Mouse (Mus musculus): ENCODE measurements around the gene Ntsr1. TPM values are rescaled to one million over a fixed set of nuclear protein-coding genes. Genes with fewer than 3 reads are reported as not detected.

Gene Ntsr1
- polyA plus RNA-seq, 1 experiment from 2014 or later = 1.8 TPM

DNA sequence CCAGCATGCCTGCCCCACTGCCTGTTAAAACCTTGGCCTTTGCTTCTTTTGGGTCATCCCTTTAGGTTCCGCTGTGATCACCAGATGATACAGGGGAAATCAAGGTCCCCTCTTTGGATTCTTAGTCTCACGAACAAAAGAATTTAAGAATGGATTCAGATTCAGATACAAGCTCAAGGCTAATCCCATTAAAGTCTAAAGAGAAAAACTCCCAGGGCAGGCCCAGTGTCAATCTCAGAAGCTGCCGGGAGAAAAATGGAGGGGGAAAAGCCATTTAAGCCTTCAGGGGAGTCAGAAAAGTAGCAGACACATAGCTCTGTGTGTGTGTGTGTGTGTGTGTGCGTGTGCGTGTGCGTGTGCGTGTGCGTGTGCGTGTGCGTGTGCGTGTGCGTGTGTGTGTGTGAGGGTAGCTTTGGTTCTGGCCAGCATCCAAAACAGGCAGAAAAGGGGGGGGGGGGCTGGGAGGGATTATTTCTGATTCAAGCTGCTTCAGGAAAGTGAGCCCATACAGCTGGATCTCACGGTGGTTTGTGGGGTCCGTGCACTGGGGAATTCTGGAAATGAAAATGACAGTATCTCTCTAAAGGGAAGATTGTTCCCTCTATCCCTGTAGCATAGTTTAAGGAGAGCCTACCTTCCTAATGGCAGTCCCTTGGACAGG, 8.8 kb downstream of the Ntsr1 start:
- 79% methylated on average over 14 of the region's 14 CpGs for WGBS
- Histone ChIP-seq H3K9me3 (no peaks in the 10 kb centered on the region), H3K36me3 (no peaks in the 10 kb centered on the region), H3K27me3 (replicated peaks) (peaks cover 8% of the 10 kb centered on the region), H3K4me1 (peaks cover 22% of the 10 kb centered on the region), H3K9ac (no peak overlapping the region), H3K4me3 (no peak overlapping the region), H3K27ac (replicated peaks) (no peak overlapping the region), H3K4me2 (no peak overlapping the region)
- no peak for ATAC-seq (ENCODE audit: extremely low read depth, insufficient number of reproducible peaks, low FRiP score, low TSS enrichment)

DNA sequence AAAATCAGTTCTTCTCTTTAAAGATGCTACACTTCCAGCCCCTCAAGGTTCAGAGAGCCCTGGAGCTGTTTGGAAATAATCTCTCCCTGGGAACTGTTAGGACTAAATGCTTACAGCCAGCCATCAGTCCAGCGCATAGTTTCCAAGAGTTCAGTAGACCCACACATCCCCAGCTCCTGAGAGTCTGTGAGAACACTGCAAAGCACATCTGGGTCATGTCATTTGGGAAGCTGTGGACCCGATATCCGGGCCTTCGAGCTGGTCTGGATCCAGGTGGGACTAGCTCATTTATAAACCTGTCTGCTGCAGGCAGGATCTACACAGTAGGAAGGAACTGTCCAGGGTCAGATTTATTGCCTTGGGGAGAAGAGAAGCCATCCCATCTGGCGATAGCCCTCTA, 11.1 kb downstream of the Ntsr1 start:
- H3K4me2 ChIP-seq = no peak overlapping the region
- WGBS = 73% methylated on average over 5 of the region's 5 CpGs
- peaks cover 28% of the 10 kb centered on the region for H3K4me1 ChIP-seq
- H3K27ac ChIP-seq (replicated peaks) = no peak overlapping the region
- no peaks in the 10 kb centered on the region for H3K36me3 ChIP-seq
- peaks cover 7% of the 10 kb centered on the region for H3K27me3 ChIP-seq (replicated peaks)
- H3K9ac ChIP-seq = no peak overlapping the region
- no peak overlapping the region for H3K4me3 ChIP-seq
- ATAC-seq (ENCODE audit: extremely low read depth, insufficient number of reproducible peaks, low FRiP score, low TSS enrichment) = no peak
- no peaks in the 10 kb centered on the region for H3K9me3 ChIP-seq

DNA sequence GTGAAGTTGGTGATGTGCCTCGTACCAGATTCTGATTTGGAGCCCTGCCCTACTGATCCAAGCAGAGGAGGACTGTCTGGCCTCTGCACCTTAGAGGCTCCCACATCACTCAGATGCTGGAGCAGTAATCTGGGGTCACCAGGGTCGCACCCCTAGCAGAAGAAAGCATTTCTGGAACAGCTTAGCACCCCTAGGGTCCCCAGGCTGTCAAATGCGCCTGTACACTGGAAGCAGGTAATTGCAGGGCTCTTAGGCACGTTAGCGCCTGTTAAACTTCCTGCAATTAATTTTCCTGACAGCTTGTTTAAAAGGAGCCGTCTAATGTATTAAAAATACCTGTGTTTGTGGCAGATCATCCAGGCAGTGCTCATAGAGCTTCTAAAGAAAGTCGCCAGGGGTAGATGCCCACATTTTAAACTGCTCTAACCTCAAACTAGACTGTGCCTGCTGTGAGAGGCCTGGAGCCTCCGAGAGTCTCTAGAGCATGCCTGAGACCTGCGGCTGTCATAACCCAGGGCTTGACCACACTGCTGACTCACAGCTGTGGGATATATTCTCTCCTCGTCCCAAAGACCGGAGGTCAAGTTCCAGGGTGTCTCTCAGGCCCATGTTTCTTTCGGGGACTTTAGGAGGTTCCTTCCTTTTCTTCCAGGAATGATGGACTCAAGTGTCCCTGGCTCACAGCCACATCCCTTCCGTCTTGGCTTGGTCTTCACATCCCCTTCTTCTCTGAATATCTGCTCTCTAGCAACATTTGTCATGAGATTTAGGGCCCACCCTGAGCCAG, 12.3 kb downstream of the Ntsr1 start:
- Histone ChIP-seq H3K27me3 (replicated peaks) (no peaks in the 10 kb centered on the region), H3K9ac (no peak overlapping the region), H3K4me1 (peaks cover 28% of the 10 kb centered on the region), H3K27ac (replicated peaks) (no peak overlapping the region), H3K4me3 (no peak overlapping the region), H3K9me3 (no peaks in the 10 kb centered on the region), H3K36me3 (no peaks in the 10 kb centered on the region), H3K4me2 (no peak overlapping the region)
- ATAC-seq (ENCODE audit: extremely low read depth, insufficient number of reproducible peaks, low FRiP score, low TSS enrichment) = no peak
- WGBS = 55% methylated on average over 13 of the region's 13 CpGs

DNA sequence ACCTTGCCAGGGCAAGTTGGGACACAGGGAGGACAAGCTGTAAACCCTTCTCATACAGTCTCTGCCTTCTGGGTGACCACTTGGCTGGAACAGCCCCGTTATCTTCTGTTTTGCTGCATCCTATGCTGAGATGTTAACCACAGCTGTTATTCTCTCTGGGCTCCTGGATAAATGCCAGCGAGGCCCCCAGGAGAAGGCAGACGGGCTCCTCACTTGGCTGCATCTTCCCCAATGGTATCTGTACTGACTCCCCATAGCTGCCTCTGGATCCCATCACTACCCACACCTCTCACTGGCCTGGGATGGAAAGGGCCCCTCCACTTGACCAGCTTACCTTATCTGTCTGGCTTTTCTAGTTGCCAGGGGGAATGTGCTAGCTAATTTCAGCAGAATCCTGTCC, 13.2 kb downstream of the Ntsr1 start:
- Histone ChIP-seq H3K27me3 (replicated peaks) (no peaks in the 10 kb centered on the region), H3K9me3 (no peaks in the 10 kb centered on the region), H3K4me1 (peaks cover 28% of the 10 kb centered on the region), H3K36me3 (no peaks in the 10 kb centered on the region), H3K27ac (replicated peaks) (no peak overlapping the region), H3K4me2 (no peak overlapping the region), H3K9ac (no peak overlapping the region), H3K4me3 (no peak overlapping the region)
- no peak; the same call in 1 of the 2 replicates for ATAC-seq (ENCODE audit: extremely low read depth, insufficient number of reproducible peaks, low FRiP score, low TSS enrichment)
- 24% methylated on average over 3 of the region's 3 CpGs for WGBS

DNA sequence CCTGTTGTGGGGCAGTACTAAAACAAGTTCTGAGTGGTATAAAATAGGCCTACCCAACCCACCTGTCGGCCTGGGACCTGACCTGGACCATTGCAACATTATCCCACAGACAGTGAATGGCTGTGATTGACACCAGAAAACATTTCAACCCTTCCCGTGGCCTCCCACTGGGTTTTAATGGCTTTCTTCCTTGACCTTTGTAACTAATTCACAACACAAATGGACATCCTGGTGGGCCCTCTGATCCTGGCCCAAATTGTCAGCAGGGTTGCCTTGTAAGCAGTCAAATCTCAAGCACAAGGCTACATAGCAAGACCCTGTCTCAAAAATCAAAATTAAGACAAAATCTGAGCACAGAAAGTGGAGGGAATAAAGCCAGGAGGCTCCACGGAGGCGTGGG, 14.1 kb downstream of the Ntsr1 start:
- H3K27me3 ChIP-seq (replicated peaks) = no peaks in the 10 kb centered on the region
- no peaks in the 10 kb centered on the region for H3K9me3 ChIP-seq
- no peak overlapping the region for H3K4me2 ChIP-seq
- peaks cover 28% of the 10 kb centered on the region for H3K4me1 ChIP-seq
- WGBS = 60% methylated on average over 4 of the region's 4 CpGs
- no peak overlapping the region for H3K9ac ChIP-seq
- no peak overlapping the region for H3K27ac ChIP-seq (replicated peaks)
- ATAC-seq (ENCODE audit: extremely low read depth, insufficient number of reproducible peaks, low FRiP score, low TSS enrichment) = no peak
- H3K36me3 ChIP-seq = no peaks in the 10 kb centered on the region
- no peak overlapping the region for H3K4me3 ChIP-seq

DNA sequence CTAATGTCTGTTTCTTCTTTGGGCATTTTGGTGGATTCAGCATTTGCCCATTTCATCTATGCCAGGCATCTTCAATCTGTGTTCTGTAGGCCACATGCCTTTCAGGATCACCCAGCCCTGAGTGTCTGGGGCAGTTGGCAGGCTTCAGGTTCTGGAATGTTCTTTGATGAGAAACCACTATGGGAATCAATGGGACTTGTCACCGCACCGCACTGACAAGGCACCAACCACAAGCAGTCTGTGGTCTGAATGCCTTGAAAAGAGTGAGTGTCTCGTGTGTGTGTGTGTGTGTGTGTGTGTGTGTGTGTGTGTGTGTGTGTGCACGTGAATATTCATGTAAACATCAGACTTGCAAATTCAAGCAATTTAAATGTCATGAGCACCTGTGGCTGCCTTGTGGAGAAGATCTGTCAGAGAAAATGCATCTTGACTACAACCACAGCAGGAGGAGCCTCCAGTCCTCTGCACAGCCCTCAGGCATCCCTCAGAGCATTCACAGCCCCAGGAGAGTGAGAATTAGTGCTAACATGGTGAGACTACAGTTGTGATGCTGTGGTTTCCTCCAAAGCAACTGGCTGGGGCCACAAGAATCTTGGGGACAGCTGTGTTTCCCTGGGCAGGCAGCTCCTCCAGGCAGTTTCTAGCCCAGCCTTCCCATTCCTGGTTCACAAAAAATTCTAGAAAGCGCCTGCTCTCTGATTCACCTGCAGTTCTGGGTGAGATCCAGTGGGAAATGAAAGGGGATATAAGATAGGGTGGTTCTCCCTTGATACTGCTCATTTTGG, 21.9 kb downstream of the Ntsr1 start:
- Histone ChIP-seq H3K27ac (replicated peaks) (no peak overlapping the region), H3K9ac (no peak overlapping the region), H3K4me2 (no peak overlapping the region), H3K36me3 (no peaks in the 10 kb centered on the region), H3K4me3 (no peak overlapping the region), H3K27me3 (replicated peaks) (peaks cover 41% of the 10 kb centered on the region), H3K9me3 (no peaks in the 10 kb centered on the region), H3K4me1 (no peaks in the 10 kb centered on the region)
- no peak for ATAC-seq (ENCODE audit: extremely low read depth, insufficient number of reproducible peaks, low FRiP score, low TSS enrichment)
- WGBS = 61% methylated on average over 5 of the region's 5 CpGs

DNA sequence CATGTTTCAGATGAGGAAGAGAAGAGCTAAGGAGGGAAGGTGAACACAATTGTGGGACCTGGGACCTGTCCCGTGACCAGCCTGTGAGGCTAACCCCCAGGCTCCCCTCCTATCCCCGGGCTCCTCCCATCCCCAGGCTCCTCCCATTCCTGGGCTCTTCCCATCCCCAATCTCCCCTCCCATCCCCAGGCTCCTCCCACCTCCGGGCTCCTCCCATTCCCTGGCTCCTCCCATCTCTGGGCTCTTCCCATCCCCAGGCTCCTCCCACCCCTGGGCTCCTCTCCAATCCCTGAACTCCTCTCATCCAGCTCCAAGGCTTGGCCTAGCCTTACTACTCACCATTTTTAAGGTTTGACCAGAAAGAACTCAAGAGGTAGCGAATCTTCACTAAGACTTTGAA, 23.0 kb downstream of the Ntsr1 start:
- Histone ChIP-seq H3K27ac (replicated peaks) (no peak overlapping the region), H3K9ac (no peak overlapping the region), H3K4me1 (peaks cover 2% of the 10 kb centered on the region; the same call in 1 of the 2 replicates), H3K27me3 (replicated peaks) (peaks cover 53% of the 10 kb centered on the region), H3K4me2 (no peak overlapping the region), H3K36me3 (no peaks in the 10 kb centered on the region), H3K4me3 (no peak overlapping the region), H3K9me3 (no peaks in the 10 kb centered on the region)
- WGBS = 53% methylated on average over 4 of the region's 4 CpGs
- ATAC-seq (ENCODE audit: extremely low read depth, insufficient number of reproducible peaks, low FRiP score, low TSS enrichment) = no peak

DNA sequence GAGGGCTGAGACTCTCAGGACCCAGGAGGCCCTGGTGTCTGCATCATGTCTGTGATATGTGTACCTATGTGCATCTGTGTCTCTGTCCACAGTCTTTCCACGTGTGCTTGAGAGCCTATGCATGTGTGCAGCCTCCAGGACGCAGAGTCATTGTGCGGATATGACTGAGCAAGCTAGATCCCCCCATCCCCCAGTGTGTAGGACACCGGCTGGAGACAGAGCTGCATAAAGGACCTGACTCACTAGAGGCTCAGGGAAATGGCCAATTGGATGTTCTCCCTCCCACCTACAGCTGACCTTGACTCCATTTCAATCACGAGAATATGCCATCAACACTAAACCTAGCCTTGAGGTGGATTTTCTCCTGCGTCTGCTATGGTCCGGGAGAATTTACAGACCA, 27.7 kb downstream of the Ntsr1 start:
- ATAC-seq (ENCODE audit: extremely low read depth, insufficient number of reproducible peaks, low FRiP score, low TSS enrichment) = no peak
- no peaks in the 10 kb centered on the region for H3K9me3 ChIP-seq
- H3K4me3 ChIP-seq = no peak overlapping the region
- H3K27ac ChIP-seq (replicated peaks) = no peak overlapping the region
- H3K27me3 ChIP-seq (replicated peaks) = peaks cover 78% of the 10 kb centered on the region
- 48% methylated on average over 7 of the region's 7 CpGs for WGBS
- peaks cover 14% of the 10 kb centered on the region for H3K4me1 ChIP-seq
- no peak overlapping the region for H3K4me2 ChIP-seq
- H3K36me3 ChIP-seq = no peaks in the 10 kb centered on the region
- no peak overlapping the region for H3K9ac ChIP-seq

DNA sequence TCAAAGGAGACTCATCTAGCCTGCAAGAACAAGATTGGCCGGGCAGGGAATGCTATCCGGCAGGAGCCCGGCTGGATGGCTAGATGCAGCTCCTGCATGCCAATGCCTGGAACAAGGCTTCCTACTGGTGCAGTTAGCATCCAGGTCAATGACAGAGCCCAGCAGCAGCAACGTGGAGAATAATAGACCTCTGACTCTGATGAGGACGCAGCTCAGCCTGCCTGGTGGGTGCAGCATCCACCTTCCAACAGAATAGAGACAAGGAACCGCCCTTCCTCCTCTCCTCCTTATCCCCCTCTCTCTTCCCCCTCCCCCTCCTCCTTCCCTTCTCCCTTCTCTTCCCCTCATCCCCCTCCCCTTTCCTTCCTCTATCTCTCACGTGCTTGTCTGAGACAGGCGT, 28.1 kb downstream of the Ntsr1 start:
- H3K4me3 ChIP-seq = no peak overlapping the region
- H3K4me2 ChIP-seq = no peak overlapping the region
- peaks cover 14% of the 10 kb centered on the region for H3K4me1 ChIP-seq
- H3K27me3 ChIP-seq (replicated peaks) = peaks cover 75% of the 10 kb centered on the region
- no peaks in the 10 kb centered on the region for H3K9me3 ChIP-seq
- WGBS = 13% methylated on average over 8 of the region's 8 CpGs
- H3K9ac ChIP-seq = no peak overlapping the region
- H3K36me3 ChIP-seq = no peaks in the 10 kb centered on the region
- H3K27ac ChIP-seq (replicated peaks) = no peak overlapping the region
- no peak for ATAC-seq (ENCODE audit: extremely low read depth, insufficient number of reproducible peaks, low FRiP score, low TSS enrichment)

DNA sequence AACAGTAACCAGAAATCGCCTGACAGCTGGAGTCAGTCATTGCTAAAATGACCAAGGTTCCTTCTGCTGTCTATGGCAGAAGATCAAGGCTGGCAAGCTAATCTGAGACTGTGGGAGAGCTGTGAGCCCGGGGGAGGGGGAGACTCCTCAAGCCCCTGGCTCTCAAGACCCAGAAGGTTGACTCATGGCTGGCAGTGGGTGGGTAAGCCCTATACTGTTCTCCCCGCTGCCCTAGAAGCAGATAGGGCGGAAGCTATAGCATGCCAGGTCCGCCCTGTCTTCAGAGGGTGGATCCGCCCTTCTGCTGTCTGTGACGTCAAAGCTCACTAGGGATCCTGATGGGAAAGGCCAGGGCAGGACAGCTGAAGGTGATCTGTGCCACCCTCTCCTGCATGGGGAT, 30.4 kb downstream of the Ntsr1 start:
- WGBS = 26% methylated on average over 7 of the region's 7 CpGs
- H3K4me3 ChIP-seq = no peak overlapping the region
- no peak overlapping the region for H3K27ac ChIP-seq (replicated peaks)
- no peak overlapping the region for H3K9ac ChIP-seq
- H3K27me3 ChIP-seq (replicated peaks) = peaks cover 60% of the 10 kb centered on the region
- H3K36me3 ChIP-seq = no peaks in the 10 kb centered on the region
- H3K9me3 ChIP-seq = no peaks in the 10 kb centered on the region
- H3K4me1 ChIP-seq = peaks cover 14% of the 10 kb centered on the region
- no peak overlapping the region for H3K4me2 ChIP-seq
- ATAC-seq (ENCODE audit: extremely low read depth, insufficient number of reproducible peaks, low FRiP score, low TSS enrichment) = no peak

DNA sequence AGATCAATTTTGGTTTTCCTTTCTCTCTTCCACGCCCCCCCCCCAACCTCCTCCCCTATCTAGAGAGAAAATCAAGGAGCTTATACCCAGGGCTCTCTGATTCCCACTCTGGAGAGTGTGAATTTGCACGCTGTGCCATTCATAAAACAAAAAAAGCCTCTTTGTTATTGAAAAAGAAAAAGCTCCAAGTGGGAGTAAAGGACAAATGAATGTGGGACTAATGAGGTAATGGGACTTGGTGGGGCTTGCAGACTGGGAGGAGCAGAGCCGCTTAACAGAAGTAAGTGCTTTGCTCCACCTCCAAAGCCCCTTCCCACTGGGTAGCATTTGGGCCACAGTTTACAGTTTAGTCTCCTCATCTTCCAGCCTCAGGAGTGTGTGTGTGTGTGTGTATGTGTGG, 30.8 kb downstream of the Ntsr1 start:
- Histone ChIP-seq H3K4me2 (no peak overlapping the region), H3K4me1 (peaks cover 14% of the 10 kb centered on the region), H3K27ac (replicated peaks) (no peak overlapping the region), H3K9ac (no peak overlapping the region), H3K9me3 (no peaks in the 10 kb centered on the region), H3K4me3 (no peak overlapping the region), H3K27me3 (replicated peaks) (peaks cover 60% of the 10 kb centered on the region), H3K36me3 (no peaks in the 10 kb centered on the region)
- ATAC-seq (ENCODE audit: extremely low read depth, insufficient number of reproducible peaks, low FRiP score, low TSS enrichment) = no peak
- 26% methylated on average over 3 of the region's 3 CpGs for WGBS

Measured in heart, embryonic 13.5 days (tissue).